Mouse (Mus musculus): ENCODE data around the gene 1190007I07Rik.
A peak's percentile ranks its signal among the peaks of the same experiment; 100 is the strongest.

1190007I07Rik gene

GRCm38 (mm10) chr10:82622671-82623552 is at the start of gene 1190007I07Rik:
Gene 1190007I07Rik, minus strand, starts transcription at chr10:82623228.
- peak; percentile 75 to 80 for DNase-seq (ENCODE audit: low read depth in 2 of 2, low spot score in 2 of 2)

- DNase-seq (ENCODE audit: low read depth in 2 of 2, low spot score in 2 of 2), result no peak
These were observed 47.2 kb upstream of the 1190007I07Rik start for GRCm38 (mm10) chr10:82670205-82670604.

GRCm38 (mm10) chr10:82666436-82667234 is 43.6 kb upstream of the 1190007I07Rik start:
- DNase-seq (ENCODE audit: low read depth in 2 of 2, low spot score in 2 of 2), result peak; percentile 61 to 80

GRCm38 (mm10) chr10:82665951-82666350 is 42.9 kb upstream of the 1190007I07Rik start:
- no peak for DNase-seq (ENCODE audit: low read depth in 2 of 2, low spot score in 2 of 2)

GRCm38 (mm10) chr10:82663289-82663688 is 40.3 kb upstream of the 1190007I07Rik start:
- DNase-seq (ENCODE audit: low read depth in 2 of 2, low spot score in 2 of 2), result no peak

GRCm38 (mm10) chr10:82662267-82662990 is 39.4 kb upstream of the 1190007I07Rik start:
- DNase-seq (ENCODE audit: low read depth in 2 of 2, low spot score in 2 of 2), result peak; percentile 2 to 26

- no peak for DNase-seq (ENCODE audit: low read depth in 2 of 2, low spot score in 2 of 2)
These were observed 38.8 kb upstream of the 1190007I07Rik start for GRCm38 (mm10) chr10:82661820-82662219.

- DNase-seq (ENCODE audit: low read depth in 2 of 2, low spot score in 2 of 2), result no peak
These were observed 31.6 kb upstream of the 1190007I07Rik start for GRCm38 (mm10) chr10:82654581-82654980.

- no peak for DNase-seq (ENCODE audit: low read depth in 2 of 2, low spot score in 2 of 2)
These were observed 29.6 kb upstream of the 1190007I07Rik start for GRCm38 (mm10) chr10:82652625-82653024.

- no peak for DNase-seq (ENCODE audit: low read depth in 2 of 2, low spot score in 2 of 2)
These were observed 28.2 kb upstream of the 1190007I07Rik start for GRCm38 (mm10) chr10:82651221-82651620.

- DNase-seq (ENCODE audit: low read depth in 2 of 2, low spot score in 2 of 2), result no peak
These were observed 24.3 kb upstream of the 1190007I07Rik start for GRCm38 (mm10) chr10:82647205-82647811.

GRCm38 (mm10) chr10:82646083-82646482 is 23.1 kb upstream of the 1190007I07Rik start:
- no peak for DNase-seq (ENCODE audit: low read depth in 2 of 2, low spot score in 2 of 2)

GRCm38 (mm10) chr10:82641481-82641880 is 18.5 kb upstream of the 1190007I07Rik start:
- DNase-seq (ENCODE audit: low read depth in 2 of 2, low spot score in 2 of 2), result no peak

GRCm38 (mm10) chr10:82639032-82639698 is 16.1 kb upstream of the 1190007I07Rik start:
- no peak for DNase-seq (ENCODE audit: low read depth in 2 of 2, low spot score in 2 of 2)

GRCm38 (mm10) chr10:82636321-82636720 is 13.3 kb upstream of the 1190007I07Rik start:
- DNase-seq (ENCODE audit: low read depth in 2 of 2, low spot score in 2 of 2), result no peak

GRCm38 (mm10) chr10:82634348-82634747 is 11.3 kb upstream of the 1190007I07Rik start:
- DNase-seq (ENCODE audit: low read depth in 2 of 2, low spot score in 2 of 2), result no peak

- DNase-seq (ENCODE audit: low read depth in 2 of 2, low spot score in 2 of 2), result no peak
These were observed 9.7 kb upstream of the 1190007I07Rik start for GRCm38 (mm10) chr10:82632496-82633280.

- no peak for DNase-seq (ENCODE audit: low read depth in 2 of 2, low spot score in 2 of 2)
These were observed 8.1 kb upstream of the 1190007I07Rik start for GRCm38 (mm10) chr10:82631133-82631532.

GRCm38 (mm10) chr10:82630497-82630896 is 7.5 kb upstream of the 1190007I07Rik start:
- DNase-seq (ENCODE audit: low read depth in 2 of 2, low spot score in 2 of 2), result peak in 1 of 2 experiments; percentile 4
